Mouse (Mus musculus): ENCODE measurements around the gene Kctd11. TPM values are rescaled to one million over a fixed set of nuclear protein-coding genes. Genes with fewer than 3 reads are reported as not detected.
"Not testable (repeated sequence)": the region's sequence is repeated elsewhere in the genome, so short reads cannot be mapped to it uniquely, and the experiment has no call there.

Gene Kctd11
- total RNA-seq, 2 experiments from 2014 or later = 2.3 to 3.7 TPM

GRCm38 (mm10) chr11:69881787-69882670, 823 bp upstream of the Kctd11 start:
- DNase-seq = no peak

- DNase-seq = peak; percentile 61
These were observed 727 bp downstream of the Kctd11 start for GRCm38 (mm10) chr11:69880506-69880852.

DNA sequence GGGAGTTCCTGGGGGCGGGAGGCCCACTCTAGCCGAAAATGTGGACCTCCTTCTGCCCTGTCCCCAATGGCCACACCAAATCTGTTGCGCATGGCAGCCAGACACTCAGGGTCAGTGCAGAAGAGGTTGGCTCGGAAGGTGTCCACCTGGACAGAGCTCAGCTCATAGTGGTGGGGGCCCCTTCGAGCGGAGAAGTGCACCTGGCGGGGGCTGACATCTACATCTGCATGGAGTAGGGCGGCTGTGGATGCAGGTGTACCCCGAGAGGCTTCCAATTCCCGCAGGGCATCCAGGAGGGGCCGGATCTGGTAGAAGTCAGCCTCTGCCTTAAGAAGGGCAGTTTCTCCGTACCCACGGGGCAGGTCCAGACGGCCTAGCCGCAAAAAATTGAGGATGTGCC, 1.5 kb downstream of the Kctd11 start:
- no peak for DNase-seq

DNA sequence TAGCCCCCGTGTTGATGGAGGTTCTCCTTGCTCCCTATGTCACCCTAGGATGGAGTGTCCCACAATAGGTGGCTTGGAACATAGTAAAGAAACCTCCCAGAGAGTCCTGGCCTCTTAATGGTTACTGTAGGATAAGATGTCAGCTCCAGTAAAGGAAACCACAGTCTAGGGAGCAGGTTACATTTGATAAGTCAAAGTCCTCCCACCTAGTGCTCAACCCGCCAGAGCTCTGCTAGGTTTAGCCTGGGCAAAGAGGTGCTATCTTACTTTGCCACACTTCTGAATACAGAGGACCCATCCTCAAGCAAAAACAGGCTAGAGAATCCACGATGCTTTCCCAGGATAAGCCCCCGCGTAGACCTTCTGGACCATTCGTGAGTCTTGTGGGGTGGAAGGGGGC, 2.3 kb downstream of the Kctd11 start:
- DNase-seq = no peak

- DNase-seq = no peak
These were observed 2.8 kb downstream of the Kctd11 start for GRCm38 (mm10) chr11:69878399-69878798.

DNA sequence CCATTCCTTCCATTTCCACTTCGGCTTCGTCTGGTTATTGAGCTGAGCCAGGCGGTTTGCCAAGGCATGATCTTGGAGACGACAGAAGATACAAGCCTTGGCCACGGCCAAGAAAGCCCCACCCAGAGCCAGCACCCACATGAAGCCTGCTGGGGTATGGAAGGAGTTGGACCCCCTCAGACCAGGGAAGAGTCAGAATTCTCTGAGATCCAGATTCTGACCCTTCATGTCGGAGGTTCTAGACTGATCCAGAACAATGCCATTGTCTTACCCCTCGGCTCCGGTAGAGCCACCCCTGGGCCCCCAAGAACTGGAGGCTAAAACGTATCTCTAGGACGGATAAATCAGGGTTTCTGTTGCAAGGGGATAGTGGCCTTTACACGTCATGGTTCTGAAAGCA, 3.3 kb downstream of the Kctd11 start, which contains the start of gene Tmem95:
TSS of gene Tmem95 (minus strand) at position 141 of the 400 bp plus-strand sequence.
- no peak for DNase-seq

DNA sequence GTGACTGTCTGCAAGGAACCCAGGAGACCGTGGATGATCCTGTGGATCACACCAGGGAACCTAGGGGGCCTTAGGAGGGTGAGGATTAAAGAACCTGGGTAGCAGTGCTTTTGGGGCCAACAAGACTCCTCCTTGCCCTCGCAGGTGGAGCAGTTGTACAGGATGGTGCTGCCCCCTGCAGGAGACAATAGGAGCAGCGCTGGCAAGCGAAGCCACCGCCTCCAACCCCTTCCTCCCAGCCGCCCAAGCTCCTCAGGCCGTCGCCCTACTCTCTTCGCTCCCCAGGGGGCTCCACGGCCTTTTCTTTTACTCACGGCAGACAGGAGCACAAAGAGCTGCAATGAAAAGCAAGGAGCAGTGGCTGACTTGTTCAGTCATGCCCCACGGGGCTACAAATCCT, 4.3 kb downstream of the Kctd11 start:
- peak; percentile 88 for DNase-seq

GRCm38 (mm10) chr11:69876186-69876585, 5.0 kb downstream of the Kctd11 start:
- DNase-seq = no peak

DNA sequence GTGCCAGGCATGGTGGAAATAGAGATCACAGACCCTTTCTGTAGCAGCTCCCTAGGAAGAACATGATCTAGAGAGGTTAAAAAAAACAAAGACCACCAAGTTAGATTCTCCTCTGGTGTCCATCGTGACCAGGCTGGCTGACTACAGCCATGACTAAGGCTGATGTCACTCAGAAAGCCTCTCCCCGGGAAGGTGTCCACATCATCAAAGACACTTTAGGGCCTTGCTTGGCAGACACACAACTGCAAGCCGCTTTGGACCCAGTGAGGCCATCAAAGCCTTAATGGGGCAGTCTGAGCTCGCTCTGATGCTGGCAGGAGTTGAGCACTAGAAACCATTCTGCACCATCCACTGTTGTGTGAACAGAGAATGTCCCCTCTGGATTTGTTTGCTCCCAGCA, 8.8 kb downstream of the Kctd11 start:
- DNase-seq = no peak

DNA sequence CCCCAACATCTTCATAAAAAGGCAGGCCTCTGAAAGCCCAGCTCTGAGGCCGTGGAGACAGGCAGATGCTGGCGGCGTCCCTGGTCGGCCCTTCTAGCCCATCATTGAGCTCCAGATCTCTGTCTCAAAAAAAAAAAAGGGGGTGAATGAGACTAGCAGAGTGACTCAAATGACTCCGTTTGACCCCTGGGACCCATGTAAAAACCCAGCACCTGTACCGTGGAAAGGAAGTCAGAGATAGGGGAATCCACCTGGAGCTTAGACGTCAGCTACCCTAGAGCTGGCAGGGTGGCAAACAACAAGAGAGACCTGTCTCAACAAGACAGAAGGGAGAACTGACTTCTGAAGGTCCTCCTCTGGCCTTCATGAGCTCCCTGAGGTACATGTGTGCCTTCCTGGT, 9.4 kb downstream of the Kctd11 start:
- DNase-seq = no peak

GRCm38 (mm10) chr11:69870289-69871069, 10.7 kb downstream of the Kctd11 start:
- DNase-seq = no peak

DNA sequence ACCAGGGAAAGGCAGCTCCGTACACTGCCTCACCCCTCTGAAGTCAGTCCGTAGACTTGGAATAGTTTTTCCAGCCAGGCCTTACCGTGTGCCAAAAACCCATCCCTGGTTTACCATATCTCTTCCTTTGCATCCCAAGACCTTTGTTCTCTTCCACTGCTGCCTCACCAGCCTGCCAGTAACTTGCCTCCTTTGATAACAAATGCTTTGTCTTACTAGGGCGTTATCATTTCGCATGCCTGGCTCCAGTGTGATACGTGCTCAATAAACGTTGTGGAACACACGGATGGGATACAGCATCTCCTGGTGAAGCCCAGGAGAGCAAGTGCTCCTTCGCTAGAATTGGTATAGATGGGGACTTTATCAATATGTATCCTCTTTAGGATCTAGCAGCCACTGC, 13.9 kb downstream of the Kctd11 start:
- DNase-seq = no peak

DNA sequence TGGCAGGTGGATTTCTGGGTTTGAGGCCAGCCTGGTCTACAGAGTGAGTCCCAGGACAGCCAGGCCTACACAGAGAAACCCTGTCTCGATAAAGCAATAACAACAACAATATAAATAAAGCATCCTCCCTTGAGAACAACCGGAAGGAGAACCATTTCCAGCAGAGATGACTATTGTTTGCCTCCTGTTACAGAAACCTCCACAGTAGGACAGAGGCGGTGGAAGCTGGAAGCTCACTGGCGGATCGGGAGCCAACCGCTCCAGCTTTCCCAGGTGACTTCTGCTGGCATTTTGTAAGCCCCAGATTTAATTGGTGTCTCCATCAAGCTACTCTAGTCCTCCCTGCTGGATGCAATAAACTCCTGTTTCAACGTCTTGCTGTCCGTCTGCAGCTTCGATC, 15.6 kb downstream of the Kctd11 start:
- DNase-seq = no peak

DNA sequence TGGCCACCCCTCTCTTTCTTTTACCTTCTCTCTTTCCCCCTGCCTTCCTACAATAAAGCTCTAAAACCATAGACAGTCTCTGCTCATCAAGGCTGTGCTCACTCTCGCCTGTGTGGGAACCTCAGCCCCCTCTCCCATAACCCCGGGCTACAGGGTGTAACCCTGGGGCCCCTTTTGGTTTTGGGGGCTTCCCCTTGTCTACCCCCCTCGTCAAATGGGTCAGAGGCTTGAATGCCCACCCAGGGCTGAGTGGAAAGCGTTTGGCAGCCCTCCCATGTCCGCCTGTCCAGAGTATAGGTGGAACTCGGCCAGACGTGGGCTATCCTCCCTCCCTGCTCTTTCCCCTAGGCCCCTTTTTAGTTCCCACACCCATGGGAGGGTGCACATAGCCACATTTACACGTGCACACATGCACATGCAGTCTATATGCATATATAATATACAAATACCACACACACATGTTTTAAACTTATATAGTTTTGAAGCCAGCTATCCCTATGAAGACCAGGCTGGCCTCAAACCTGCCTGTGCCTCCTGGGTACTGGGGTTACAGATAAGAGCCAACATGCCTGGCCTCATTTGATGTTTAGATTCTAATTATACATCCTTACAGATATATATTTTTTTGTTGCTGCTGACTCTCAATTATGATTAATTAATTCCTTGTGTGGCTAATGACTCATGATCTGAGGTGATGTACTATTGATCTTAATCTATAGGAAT, 16.9 kb downstream of the Kctd11 start:
- no peak for DNase-seq

- DNase-seq = not testable (repeated sequence)
These were observed 17.5 kb downstream of the Kctd11 start for GRCm38 (mm10) chr11:69863729-69864128.

GRCm38 (mm10) chr11:69858113-69858998, 22.9 kb downstream of the Kctd11 start, which contains the start of gene Tnk1:
TSS of gene Tnk1 (minus strand) at chr11:69858730.
- DNase-seq = no peak

DNA sequence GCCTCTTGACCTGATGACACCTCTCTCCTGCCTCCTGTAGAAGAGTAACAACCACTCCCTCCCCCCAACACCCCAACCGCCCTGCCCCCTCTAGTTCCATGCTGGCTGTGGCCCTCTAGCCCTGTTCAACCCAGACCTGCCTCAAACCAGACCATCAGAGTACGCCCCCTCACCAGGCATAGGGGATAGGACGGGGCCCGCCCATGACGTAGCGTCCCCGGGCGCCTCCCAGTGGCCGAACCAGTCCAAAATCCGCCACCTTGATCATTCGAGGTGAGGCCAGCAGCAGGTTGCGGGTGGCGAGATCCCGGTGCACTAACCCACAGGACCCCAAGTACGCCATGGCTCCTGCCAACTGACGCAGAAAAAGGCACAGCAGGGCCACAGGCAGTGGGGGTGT, 25.9 kb downstream of the Kctd11 start:
- DNase-seq = peak; percentile 47

- DNase-seq = no peak
These were observed 26.5 kb downstream of the Kctd11 start for GRCm38 (mm10) chr11:69854680-69855079.

DNA sequence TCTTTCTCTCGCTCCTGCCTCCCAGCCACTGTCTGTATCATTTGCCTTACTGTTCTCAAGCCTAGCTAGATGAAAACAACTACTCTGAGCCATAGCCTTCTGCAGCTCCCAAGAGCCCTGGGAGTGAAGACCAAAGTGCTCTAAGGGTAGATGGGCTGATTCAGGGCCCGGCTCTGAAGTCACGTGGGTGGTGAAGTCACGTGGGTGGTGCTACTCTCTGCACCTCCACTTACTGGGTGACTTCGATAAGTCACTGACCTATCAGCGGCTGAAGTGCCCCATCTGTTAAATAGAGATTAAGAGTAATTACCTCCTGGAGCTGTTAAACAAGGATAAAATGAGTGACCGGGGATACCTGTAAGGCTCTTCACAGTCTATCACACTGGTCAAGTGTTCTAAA, 27.2 kb downstream of the Kctd11 start:
- DNase-seq = no peak

- DNase-seq = no peak
These were observed 30.5 kb downstream of the Kctd11 start for GRCm38 (mm10) chr11:69850754-69851153.

GRCm38 (mm10) chr11:69849884-69850283, 31.3 kb downstream of the Kctd11 start:
- DNase-seq = no peak

- DNase-seq = no peak
These were observed 32.1 kb downstream of the Kctd11 start for GRCm38 (mm10) chr11:69849128-69849527.
